Mouse (Mus musculus) WW6 (cell line): ENCODE results near the gene Frmd4a.
"Not testable (repeated sequence)": the region's sequence is repeated elsewhere in the genome, so short reads cannot be mapped to it uniquely, and the experiment has no call there.

Experiments
- DNase-seq: peaks from one replicate; pipeline ENCODE4 v3.0.0-alpha.2; 2013; ENCODE audit warnings: low read depth, low spot score

The Frmd4a gene

GRCm38 (mm10) chr2:4578291-4578690 is 560.8 kb downstream of the Frmd4a start:
- DNase-seq = no peak

- no peak for DNase-seq
These were observed 562.0 kb downstream of the Frmd4a start for GRCm38 (mm10) chr2:4579357-4580068.

GRCm38 (mm10) chr2:4580666-4581065 is 563.1 kb downstream of the Frmd4a start:
- DNase-seq = no peak

- no peak for DNase-seq
These were observed 565.4 kb downstream of the Frmd4a start for GRCm38 (mm10) chr2:4582930-4583329.

- DNase-seq = no peak
These were observed 566.7 kb downstream of the Frmd4a start for GRCm38 (mm10) chr2:4584252-4584651.

- DNase-seq = no peak
These were observed 568.7 kb downstream of the Frmd4a start for GRCm38 (mm10) chr2:4586245-4586644.

GRCm38 (mm10) chr2:4587685-4588409 is 570.3 kb downstream of the Frmd4a start:
- no peak for DNase-seq

GRCm38 (mm10) chr2:4591647-4592046 is 574.1 kb downstream of the Frmd4a start:
- DNase-seq = no peak

GRCm38 (mm10) chr2:4592666-4593065 is 575.1 kb downstream of the Frmd4a start:
- no peak for DNase-seq

- peak; percentile 71 for DNase-seq
These were observed 575.9 kb downstream of the Frmd4a start for GRCm38 (mm10) chr2:4593433-4593832.

- DNase-seq = no peak
These were observed 576.4 kb downstream of the Frmd4a start for GRCm38 (mm10) chr2:4593878-4594387.

GRCm38 (mm10) chr2:4596992-4597391 is 579.5 kb downstream of the Frmd4a start:
- no peak for DNase-seq

GRCm38 (mm10) chr2:4601034-4601890 is 583.7 kb downstream of the Frmd4a start:
- DNase-seq = no peak

- DNase-seq = no peak
These were observed 585.9 kb downstream of the Frmd4a start for GRCm38 (mm10) chr2:4603361-4603945.

- DNase-seq = no peak
These were observed 589.0 kb downstream of the Frmd4a start for GRCm38 (mm10) chr2:4606559-4606958.

- DNase-seq = no peak
These were observed 590.7 kb downstream of the Frmd4a start for GRCm38 (mm10) chr2:4608253-4608652.

GRCm38 (mm10) chr2:4609433-4609832 is 591.9 kb downstream of the Frmd4a start:
- no peak for DNase-seq

- DNase-seq = no peak
These were observed 593.8 kb downstream of the Frmd4a start for GRCm38 (mm10) chr2:4611295-4611694.

GRCm38 (mm10) chr2:4611704-4612103 is 594.2 kb downstream of the Frmd4a start:
- DNase-seq = no peak

GRCm38 (mm10) chr2:4614276-4614929 is 596.9 kb downstream of the Frmd4a start:
- DNase-seq = not testable (repeated sequence)

GRCm38 (mm10) chr2:4615014-4615546 is 597.6 kb downstream of the Frmd4a start:
- DNase-seq = no peak
